Mouse (Mus musculus) CD8-positive naive resting alpha-beta T cell, adult 2 months (primary cell): ENCODE measurements around the gene Grifin.
A peak's percentile ranks its signal among the peaks of the same experiment; 100 is the strongest.

Experiments
- DNase-seq, 2 experiments: peaks; one replicate each; pipeline ENCODE4 v3.0.0; 2022; ENCODE audit warnings: low read depth in 2 of 2, low spot score in 2 of 2

Grifin gene

DNA sequence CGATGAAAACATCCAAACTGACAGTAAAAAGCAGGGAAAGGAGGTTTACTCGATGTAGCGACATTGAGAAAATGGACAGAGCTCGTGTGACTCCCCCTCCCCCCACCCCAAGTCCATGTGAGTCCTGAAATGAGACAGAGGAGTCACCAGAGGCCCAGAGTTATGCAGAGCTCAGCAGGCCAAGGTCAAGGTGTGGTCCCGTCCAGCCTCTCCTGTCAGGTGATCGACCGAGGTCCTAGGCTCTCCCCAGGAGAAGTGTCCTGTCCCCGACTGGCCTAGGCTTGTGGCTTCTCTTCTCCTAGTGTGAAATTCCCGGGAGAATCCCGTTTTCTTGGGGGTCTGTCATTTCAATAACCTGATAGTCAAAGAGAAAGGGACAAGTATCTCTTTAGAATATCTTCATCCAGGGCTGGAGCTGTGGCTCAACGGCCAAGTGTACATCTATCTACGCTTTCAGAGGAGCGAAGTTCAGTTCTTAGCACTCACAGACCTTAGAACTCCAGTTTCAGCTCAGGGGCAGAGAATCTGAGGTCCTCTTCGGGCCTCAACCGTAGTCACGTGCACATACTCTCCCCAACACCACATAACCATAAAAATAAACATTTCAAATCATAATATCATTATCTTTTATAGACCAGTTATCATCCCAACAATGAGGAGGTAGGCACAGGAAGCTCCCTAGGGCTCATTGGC is 24.4 kb upstream of the Grifin start:
- no peak for DNase-seq

DNA sequence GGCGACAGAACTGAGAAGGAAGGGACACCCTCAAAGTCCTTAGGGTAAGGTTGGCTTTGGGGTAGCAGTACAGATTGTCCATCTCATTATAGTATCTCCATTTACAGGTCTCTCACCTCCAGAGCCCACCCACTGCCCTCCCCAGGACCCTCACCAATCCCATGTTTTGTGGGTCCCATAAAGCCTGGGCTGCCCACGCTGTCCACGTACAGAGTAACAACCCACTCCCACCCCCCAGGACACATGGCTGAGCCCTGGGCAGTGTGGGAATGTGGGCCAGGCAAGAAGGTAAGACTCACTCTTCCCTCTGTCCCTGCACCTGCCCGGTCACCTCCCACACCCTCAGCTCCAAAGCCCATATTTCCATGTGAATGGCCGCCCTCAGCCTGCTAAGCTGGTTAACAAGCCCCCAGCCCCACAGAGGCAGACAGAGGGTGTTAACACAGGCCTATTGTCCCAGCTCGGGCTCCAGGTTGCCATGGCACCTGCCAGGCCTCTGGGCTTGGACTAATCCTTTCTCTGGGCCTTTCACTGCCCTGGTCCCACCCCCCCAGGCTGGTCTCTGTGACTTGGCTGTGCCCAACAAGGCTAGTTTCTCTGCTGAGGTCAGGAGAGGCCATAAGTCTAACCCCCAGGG is 19.0 kb upstream of the Grifin start:
- no peak for DNase-seq

DNA sequence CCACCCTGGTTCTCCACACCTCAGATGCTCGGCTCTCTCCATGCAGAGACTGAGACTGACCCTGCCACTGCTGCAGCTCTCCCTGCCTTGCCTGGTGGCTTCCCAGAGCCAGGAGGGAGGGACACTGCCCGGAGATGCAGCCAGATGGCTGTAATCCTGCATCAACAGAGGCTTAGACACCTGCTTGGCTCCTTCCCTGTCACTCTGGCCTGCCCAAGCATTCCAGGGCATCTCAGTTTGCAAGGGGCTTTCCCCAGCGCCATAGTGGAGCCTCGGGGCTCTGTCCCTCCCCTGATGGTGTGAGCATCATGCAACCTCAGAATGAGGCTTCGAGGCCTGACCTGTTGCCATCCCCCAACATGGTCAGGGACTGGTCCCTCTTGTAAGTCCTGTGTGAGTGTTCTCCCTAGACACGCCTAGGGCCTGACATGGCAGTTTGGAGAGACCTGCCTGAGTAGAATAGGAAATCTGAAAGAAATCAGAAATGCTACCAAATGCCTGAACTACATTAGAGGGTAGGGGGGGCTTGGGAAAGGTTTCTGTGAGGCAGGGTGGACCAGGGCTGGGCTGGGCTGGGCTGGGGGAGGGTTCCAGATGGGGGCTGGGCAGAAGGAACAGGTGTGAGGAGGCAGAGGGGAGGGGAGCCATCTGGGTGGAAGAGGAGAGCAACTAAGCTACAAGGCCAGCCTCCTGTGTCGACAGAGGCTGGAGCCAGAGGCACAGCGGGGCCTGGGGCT is 18.3 kb upstream of the Grifin start:
- DNase-seq = no peak

- no peak for DNase-seq
Observed at GRCm38 (mm10) chr5:140581569-140581968, 16.7 kb upstream of the Grifin start.

GRCm38 (mm10) chr5:140579771-140580170 is 14.9 kb upstream of the Grifin start:
- DNase-seq = no peak

DNA sequence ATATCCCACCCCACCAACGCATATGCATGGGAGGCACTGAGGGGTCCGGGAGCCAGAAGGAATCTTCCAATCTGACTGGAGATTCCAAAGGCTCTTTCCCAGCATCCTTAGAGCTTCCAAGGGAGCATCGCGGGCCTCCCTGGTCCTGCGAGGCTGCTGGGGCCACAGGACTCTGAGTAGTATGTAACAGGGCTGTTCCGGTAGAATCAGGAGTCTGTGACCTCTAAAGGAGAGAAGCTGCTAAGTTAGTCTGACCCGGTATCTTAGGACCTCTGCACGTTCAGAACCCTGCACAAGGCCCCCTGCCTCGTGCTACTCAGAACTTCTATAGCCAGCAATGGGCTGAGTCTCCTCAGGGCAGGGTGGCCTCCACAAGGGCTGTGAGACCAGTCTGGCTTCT is 14.3 kb upstream of the Grifin start:
- no peak for DNase-seq

DNA sequence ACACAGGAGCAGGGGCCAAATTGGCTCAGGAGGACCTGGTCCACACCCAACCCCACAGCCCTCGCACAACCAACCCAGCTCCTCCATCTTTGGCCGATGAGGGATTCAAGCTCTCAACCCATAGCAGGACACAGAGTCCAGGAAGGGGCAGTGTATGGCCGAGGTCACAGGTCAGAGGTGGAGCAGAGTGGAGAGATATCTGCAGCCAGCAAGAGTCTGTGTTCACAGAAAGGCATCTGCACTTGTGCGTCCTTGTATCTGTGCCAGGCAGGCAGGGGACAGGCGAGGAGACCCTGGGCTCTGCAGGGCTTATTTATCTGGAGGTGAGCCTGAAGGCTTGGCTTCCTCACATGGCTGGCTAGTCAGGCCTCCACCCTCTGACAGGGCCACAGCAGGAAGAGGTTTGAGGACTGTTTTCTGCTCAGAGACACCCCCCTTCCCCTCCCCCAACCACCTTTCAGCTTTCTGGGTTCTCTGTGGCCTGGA is 10.6 kb upstream of the Grifin start:
- DNase-seq = peak; percentile 35 to 56

DNA sequence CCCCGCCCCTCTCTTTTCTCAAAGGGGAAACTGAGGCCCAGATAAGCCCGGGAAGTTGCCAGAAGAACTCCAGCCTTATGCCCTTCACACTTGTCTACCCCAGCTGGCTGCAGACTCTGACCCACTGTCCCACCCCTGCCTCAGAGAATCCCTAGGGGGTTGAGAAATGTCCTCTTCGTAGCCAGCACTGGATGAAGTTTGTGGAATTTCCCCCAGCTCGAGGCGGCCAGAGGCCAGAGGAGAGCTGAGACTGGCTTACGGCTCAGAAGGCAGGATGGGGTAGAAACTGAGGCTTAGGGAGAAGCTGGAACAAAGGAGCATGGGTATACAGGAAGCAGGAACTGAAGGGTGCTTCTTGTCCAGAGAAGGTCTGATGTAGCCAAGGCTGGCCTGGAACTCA is 7.7 kb upstream of the Grifin start:
- DNase-seq = no peak

DNA sequence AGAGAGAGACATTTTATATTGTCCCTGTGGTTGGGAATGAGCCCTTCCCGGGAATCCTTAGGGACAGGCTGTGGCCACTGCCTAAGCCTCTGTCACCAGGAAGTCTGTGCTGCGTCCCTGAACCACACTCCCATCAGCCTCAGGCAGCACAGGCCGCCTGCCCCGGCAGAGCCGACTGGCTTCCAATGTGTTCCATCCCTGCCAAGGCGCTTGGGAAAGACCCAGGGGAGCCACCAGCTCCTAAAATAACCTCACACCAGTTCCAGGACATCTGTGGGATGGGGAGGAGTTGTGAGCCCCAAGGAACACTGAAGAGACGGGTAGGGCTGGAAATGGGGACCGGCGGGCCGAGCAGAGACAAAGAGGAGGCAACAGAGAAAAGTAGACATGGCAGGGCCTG is 6.8 kb upstream of the Grifin start:
- no peak for DNase-seq

DNA sequence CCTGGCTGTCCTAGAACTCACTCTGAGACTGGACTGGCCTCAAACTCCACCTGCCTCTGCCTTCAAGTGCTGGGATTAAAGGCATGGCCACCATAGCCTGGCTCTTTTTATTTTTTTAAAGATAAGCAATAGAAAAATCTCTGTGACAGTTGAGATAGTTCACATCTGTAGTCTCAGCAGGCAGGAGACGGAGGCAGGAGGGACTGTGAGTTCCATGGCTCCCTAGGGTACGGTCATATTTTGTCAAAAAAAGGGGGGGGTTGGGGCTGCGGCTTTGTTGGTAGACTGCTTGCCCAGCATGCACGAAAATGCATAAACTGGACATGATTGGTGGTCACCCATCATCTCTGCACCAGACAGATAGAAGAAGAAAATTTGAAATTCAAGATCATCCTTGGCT is 6.3 kb upstream of the Grifin start:
- no peak for DNase-seq

DNA sequence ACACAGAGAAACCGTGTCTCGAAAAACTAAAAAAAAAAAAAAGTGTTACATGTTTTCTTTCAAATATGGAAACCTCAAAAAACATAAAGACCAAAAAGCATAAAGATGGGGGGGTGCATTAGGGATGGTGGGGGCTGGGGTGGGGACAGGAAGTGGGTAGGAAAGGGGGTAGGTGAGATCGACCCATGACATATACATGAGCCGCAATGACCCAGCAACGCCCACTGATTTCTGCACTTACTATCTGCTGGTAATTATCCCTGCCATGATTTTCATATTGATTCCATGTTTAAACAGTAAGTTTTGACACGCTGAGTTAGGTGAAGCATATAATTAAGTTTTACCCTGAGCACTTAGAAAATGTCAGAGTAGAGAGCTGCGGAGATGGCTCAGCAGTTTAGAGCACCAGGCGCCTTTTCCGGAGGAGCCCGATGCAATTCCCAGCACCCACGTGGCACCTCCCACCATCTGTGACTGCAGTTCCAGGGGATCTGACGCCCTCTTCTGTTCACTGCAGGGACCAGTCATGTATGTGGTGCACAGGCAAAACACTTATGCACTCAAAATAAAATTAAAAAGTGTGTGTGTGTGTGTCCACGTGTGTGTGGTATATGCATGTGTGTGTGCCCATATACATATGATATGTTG is 5.5 kb upstream of the Grifin start:
- DNase-seq = peak in 1 of 2 experiments; percentile 53

GRCm38 (mm10) chr5:140569032-140569595 is 4.2 kb upstream of the Grifin start:
- DNase-seq = no peak

DNA sequence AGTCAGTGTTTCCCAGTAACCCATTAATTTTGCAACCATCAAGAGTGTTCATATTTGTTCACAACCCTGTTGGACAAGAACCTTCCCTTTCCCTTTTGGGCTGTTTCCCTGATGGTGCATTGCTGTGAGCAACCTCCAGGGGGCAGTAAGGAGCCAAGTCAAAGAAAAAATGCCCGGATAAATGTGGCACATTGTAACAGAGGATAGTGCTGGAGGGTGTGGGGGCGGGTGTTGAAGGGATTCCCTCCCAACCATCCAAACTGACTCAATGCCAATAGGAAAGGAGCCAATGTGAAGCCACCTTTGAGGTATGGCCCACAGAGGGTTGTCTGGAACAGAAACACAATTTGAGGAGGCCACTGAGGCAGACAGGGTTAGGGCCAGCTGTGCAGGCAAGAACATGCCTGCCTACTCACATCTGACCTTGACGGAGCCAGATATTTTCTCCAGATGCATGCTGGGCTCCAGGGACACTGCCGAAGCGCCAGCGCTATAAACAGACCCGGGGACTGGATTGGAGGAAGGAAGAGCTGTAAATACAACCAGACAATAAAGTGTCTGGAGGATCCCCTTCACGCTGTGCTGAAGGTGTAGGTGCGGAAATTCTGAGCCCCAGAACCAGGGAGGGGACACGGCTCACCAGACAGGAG is 3.6 kb upstream of the Grifin start:
- DNase-seq = peak; percentile 68 to 76

GRCm38 (mm10) chr5:140567751-140568150 is 2.9 kb upstream of the Grifin start:
- DNase-seq = no peak

DNA sequence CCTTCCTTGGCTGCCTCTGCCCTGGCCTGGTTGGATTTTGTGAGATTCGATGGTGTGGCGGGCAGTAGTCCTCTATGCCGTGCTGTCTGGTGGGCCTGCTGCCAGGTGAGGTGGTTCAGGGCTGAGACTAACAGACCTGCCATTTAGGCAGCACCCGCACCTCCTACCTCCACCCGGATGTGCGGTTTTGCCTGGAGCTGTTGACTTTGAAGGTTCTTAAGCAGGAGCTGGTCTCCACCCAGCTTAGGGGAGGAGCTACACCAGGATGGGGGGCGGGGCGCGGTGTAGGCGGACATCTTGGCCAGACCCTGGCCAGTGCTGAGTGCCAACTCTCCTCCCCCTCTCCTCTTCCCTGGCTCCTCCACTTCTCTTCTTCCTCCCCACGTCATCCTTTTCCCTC is 2.5 kb upstream of the Grifin start:
- DNase-seq = peak; percentile 76 to 88

DNA sequence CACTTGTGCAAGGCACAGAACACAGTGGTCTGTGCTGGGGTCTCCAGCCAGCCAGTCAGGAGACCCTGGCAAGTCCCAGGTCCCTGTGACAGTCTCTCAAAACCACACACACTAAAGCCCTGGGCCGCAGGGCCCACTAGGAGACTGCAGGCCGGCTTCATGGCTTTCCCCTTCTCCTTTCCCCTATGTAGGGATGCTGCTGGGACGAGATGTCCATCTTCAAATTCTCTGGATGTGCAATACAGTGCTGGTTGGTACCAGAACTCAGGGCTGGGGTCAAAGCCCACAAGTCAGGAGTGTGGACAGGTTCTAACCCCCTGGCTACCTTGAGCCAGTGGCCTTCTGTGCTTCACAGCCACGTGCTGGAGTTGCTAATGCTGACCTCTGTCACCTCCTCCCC is 1.4 kb upstream of the Grifin start:
- DNase-seq = no peak

DNA sequence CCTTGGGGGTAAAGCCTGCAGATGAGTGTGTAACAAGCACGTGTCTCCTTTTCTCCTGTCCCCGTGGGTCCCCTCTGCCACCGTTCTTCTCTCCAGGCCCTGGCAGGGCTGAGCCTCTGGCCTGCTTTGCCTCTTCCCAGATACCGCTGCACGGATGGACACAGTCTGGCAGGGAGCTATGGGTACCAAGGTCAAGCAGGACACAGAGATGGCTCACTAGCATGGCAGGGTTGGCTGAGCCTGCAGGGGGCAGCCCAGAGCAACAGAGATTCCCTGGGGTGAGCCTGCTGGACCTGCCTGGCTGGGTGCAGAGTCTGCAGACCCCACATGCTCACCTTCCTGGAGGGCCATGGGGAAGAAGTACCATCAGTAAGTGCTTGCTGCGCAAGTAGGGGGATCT is 985 bp upstream of the Grifin start:
- peak; percentile 44 to 56 for DNase-seq

DNA sequence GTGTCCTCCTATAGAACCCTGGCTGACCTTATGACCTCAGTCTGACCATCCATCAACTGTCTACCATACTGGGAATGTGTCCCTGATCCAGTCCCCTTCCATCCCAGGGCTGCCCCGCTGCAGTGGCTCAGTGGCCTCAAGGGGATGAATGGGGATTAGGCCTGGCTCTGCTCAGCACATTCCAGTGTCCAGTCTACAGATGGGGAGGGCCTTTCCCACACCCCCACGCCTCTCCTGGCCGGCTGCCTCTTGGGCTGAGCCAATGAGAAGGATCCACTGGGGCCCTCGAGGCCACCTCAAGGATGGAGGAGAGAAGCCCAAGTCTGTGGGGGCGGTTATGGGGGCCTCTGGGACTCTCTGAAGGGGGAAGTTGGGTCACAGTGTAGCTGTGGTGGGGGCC is 580 bp upstream of the Grifin start:
- no peak for DNase-seq

- no peak for DNase-seq
Observed at GRCm38 (mm10) chr5:140562601-140563000, 2.3 kb downstream of the Grifin start.

- no peak for DNase-seq
Observed at GRCm38 (mm10) chr5:140556859-140557258, 8.0 kb downstream of the Grifin start.

DNA sequence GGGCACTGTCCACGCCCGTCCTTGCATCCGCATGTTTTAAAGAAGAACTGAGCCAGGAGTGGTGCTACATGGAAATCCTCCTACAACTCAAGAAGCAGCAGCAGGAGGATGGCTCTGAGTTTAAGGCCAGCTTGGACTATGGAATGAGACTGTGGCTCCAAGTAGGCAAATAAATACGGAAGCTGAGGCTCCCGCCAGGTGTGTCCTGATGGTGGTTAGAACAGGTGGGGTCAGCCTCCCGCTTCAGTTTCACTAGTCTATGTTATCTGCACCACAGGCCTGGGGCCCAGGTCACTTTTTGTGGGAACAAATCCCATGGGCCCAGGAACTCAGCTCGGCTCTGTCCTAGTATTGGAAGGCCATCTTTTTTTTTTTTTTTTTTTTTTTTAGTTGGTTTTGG is 11.2 kb downstream of the Grifin start:
- DNase-seq = no peak
